Mouse (Mus musculus) liver, embryonic 14.5 days (tissue): Measurements from ENCODE around the gene Hist1h4f.

Experiments
- CTCF ChIP-seq: IDR thresholded peaks from 2 replicates; pipeline ENCODE4 v1.5.1; 2016; ENCODE audit warnings: antibody characterized with exemption, low read depth, control low read depth
- EP300 ChIP-seq: IDR thresholded peaks from 2 replicates; pipeline ENCODE4 v1.6.1; 2016; ENCODE audit warnings: antibody characterized with exemption, low read depth

- TF ChIP-seq EP300 (no peak), CTCF (no peak)
Observed at GRCm38 (mm10) chr13:23502031-23502567, 49.3 kb downstream of the Hist1h4f start.
